Mouse (Mus musculus): ENCODE results near the gene Trp53rka. TPM values are rescaled to one million over a fixed set of nuclear protein-coding genes. Genes with fewer than 3 reads are reported as not detected.

The Trp53rka gene
- total RNA-seq (2015): 6.7 and 9.4 TPM in 2 replicates
- total RNA-seq (2017): 7.6 and 8.6 TPM in 2 replicates

DNA sequence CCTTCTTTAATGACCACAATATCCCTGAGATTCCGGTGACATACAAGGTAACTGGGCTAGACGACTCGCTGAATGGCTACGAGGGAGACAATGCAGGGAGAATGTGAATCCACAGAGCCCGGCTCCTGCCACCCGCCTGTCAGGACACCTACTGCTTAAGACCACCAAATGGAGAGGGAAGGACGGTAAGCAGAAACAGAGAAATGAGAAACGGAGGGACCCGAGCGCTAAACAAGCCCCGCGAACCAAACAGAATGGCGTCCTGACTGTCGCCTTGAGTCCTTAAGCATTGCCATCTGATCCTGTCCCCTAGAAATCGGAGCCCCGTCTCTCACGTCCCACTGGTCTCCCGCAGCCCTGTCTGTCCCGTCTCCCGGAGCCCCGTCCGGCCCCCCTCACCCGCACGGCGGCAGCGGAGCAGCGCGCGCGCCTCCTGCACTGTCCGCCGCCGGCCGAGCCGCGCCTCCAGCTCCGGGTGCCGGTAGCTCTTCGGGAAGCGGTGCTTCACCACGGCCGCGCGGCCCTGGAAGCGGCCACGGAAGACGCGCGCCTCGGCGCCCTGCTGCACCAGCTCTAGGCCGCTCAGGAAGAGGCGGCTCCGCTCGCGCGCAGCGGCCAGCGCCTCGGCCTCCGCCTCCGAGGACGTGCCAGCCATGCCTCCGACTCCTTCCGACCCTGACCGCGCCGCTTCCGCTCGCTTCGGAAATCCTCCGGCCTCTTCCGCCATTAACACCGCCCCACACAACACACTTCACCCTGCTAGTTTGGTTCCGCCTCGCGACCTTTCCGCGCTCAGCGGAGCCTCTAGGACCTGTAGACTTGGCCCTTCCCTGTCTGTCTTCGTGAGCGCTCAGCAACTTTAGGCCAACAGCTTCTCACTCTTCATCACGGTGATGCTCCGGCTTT lies at the start of gene Trp53rka:
Gene Trp53rka (minus strand): TSS at position 677 of the 906 bp plus-strand sequence.
- peak; percentile 95 for ATAC-seq (replicated peaks; ENCODE audit: poor library complexity)

GRCm38 (mm10) chr2:165540975-165541374 lies 47.9 kb upstream of the Trp53rka start:
- no peak for ATAC-seq (replicated peaks; ENCODE audit: poor library complexity)

DNA sequence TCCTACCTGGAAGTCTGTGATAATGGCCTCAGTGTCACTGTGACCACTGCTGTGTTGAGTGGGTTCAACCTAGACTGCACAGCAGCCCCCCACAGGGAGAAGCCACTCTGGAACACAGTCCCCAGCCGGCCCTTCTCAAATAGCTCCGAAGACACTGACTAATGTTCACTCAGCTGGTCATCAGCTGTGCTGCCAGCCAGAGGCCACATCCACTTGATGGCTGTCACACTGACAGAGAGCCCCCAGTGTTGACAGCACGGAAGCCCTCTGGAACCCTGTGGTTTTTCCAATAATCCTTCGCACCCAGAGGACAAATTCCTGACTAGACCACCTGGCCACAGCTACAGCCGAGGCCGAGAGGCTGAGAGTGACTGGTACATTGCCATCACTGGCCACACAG lies 40.7 kb upstream of the Trp53rka start:
- ATAC-seq (replicated peaks; ENCODE audit: poor library complexity): no peak

GRCm38 (mm10) chr2:165529106-165529505 lies 36.0 kb upstream of the Trp53rka start:
- peak; percentile 75 for ATAC-seq (replicated peaks; ENCODE audit: poor library complexity)

- ATAC-seq (replicated peaks; ENCODE audit: poor library complexity): no peak
Measured at GRCm38 (mm10) chr2:165525609-165526008, 32.5 kb upstream of the Trp53rka start.

DNA sequence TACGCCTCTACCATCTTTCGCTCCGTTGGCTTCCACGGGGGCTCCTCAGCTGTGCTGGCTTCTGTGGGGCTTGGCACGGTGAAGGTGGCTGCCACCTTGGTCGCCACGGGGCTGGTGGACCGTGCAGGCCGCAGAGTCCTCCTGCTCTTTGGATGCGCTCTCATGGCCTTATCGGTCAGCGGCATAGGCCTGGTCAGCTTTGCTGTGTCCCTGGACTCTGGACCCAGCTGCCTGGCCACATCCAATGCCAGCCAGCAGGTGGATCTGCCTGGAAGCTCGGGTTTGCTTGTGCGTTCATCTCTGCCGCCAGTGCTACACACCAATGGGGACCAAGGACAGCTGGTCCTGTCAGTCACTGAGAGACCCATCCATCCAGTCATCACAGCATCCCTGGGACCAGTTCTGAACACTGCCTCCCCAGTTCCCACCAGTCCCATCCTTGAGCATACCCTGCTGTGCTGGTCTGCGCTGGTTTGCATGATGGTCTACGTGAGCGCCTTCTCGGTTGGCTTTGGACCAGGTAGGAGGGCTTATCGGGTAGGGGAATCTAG lies 22.1 kb upstream of the Trp53rka start:
- no peak for ATAC-seq (replicated peaks; ENCODE audit: poor library complexity)

DNA sequence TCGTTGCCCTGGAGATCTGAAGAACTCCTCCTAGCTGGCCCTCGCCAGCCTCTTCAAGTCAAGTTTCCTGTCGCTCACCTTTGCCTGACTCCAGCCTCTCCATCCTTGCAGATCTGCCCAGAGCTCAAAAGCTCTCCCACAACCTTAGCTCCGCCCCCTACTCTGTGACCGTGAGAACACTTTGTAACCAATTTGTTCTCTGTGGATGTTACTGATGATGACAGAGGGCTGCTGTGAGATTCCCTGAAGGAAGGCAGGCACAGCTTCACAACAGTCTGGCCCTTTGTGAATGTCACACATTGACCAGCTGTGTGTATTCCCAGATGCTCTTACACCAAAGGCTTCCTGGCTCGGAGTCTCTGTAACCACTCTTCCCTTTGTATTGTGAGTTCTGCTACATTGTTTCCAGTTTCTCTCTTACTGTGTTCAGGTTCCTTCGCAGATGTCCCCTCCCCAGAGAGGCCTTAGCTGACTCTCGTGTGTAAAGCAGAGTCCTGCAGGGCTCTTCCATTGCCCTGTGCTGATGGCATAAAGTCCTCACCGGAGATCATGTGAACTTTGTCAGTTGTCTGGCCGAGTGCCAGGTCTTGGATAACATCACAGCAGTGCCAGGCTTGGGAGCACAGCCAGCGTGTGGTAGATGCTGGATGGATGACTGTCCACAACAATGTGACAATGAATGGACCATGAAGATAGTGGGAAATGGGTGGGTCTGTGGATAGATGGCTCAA lies 19.9 kb upstream of the Trp53rka start:
- ATAC-seq (replicated peaks; ENCODE audit: poor library complexity): no peak

DNA sequence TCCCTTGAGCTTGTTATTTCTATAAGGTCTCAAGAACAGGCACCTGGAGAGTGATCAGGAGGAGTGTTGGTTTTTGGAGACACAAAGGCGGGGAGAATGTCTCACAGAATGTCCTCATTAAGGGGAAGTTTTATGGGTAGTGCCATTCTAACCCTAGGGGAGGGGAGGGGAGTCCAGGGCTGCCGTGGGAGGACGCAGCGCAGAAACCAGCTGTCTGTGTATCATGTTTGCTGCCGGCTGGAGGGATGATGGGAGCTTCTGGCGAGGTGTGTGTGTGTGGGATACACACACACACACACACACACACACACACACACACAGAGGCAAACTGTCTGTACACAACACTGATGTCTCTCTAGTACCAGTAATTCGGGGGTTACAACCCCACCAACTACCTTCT lies 19.3 kb upstream of the Trp53rka start:
- no peak for ATAC-seq (replicated peaks; ENCODE audit: poor library complexity)

DNA sequence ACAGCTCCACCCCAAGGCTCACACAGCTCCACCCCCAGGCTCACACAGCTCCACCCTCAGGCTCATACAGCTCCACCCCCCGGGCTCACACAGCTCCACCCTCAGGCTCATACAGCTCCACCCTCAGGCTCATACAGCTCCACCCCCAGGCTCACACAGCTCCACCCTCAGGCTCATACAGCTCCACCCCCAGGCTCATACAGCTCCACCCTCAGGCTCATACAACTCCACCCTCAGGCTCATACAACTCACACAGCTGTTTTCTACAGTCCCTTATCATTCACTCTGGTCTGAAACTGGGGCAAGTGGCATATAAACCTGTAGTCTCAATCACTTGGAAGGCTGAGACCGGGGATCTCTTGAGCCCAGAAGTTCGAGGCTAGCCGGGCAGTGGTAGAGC lies 18.4 kb upstream of the Trp53rka start:
- peak; percentile 75 for ATAC-seq (replicated peaks; ENCODE audit: poor library complexity)

- ATAC-seq (replicated peaks; ENCODE audit: poor library complexity): peak; percentile 73
Measured at GRCm38 (mm10) chr2:165510914-165511458, 17.9 kb upstream of the Trp53rka start.

DNA sequence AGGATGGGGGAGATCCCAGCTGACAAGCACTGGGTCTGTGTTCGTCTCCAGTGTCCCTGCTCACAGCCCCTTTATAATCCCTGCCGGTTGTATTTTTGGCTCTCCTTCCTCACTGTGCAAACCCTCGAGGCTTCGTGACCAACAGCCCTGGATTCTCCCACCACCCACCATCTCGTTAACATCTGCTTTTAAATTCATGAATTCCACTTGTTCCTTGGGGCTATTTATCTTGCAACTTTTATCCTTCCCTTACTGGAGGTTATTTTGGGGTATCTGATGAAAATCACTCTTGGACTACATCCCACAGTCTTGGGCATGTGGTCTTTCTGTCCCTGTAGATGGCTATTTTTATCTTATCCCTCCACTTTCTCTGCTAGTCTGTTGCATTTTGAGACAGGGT lies 17.3 kb upstream of the Trp53rka start:
- no peak for ATAC-seq (replicated peaks; ENCODE audit: poor library complexity)

DNA sequence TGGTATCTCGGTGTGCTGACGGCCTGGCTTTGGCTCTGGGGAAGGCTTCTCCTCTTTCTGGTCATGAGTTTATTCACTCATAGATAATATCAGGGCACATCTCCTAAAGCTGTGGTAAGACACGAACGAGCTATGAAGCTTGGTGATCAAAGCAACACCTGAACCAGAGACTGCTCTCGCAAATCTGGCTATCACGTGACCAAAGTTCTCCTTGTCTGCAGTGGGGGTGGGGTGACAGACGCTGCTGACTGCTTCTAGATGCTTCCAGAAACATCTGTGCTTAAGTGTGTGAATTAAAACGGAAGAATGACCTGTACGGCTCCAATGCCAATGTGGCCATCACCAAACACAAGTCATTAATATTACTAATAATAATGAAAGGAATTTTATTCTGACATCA lies 16.6 kb upstream of the Trp53rka start:
- no peak for ATAC-seq (replicated peaks; ENCODE audit: poor library complexity)

GRCm38 (mm10) chr2:165503259-165504203 lies 10.4 kb upstream of the Trp53rka start, which contains the start of gene Slc2a10:
Gene Slc2a10 (plus strand): TSS chr2:165503787.
- peak; percentile 50 for ATAC-seq (replicated peaks; ENCODE audit: poor library complexity)

- ATAC-seq (replicated peaks; ENCODE audit: poor library complexity): no peak
Measured at GRCm38 (mm10) chr2:165498816-165499215, 5.7 kb upstream of the Trp53rka start.

DNA sequence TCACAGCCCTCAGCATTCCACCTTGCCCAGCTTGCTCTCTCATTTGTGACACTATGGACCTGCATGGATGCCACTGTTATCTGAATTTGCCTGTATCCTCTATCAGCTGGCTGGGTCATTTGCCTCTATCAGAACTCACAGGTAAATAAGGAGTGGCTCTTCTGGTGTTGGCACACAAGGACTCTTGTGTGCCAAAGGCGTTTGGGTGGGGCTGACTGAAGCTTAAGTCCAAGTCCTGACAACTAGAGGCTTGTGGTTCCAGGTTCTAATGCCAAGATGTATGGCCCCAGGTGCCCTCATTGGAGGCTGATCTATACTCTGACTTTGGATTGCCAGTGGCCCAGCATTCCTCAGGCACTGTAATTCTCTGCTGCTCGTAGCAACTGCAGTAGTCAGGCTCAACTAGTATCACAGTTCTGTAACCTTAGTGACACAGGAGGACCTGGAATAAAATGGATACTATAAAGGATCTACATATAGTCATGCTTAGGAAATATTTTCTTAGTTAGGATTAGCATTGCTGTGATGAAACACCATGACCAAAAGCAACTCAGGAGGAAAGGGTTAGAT lies 4.7 kb upstream of the Trp53rka start:
- no peak for ATAC-seq (replicated peaks; ENCODE audit: poor library complexity)

DNA sequence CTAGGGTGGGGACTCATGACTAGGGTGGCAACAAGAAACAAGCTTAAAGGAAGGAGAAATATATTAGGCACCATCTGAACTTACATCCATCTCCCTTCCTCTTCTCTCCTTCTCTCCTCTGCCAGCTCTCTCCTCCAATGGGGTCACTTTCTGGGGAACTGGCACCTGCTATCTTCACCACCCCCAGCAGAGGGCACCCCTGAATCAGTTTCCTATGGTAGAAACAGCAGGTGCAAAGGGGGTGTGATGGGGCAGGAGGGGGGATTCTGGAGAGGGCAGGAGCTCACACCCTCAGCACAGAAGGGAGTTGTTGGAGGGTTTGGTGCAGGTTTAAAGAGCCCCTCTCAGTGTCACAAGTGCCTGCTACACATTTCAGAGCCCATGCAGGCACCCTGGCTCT lies 3.1 kb upstream of the Trp53rka start:
- peak; percentile 67 for ATAC-seq (replicated peaks; ENCODE audit: poor library complexity)

- ATAC-seq (replicated peaks; ENCODE audit: poor library complexity): no peak
Measured at GRCm38 (mm10) chr2:165494495-165494894, 1.4 kb upstream of the Trp53rka start.

GRCm38 (mm10) chr2:165493587-165494210 lies 575 bp upstream of the Trp53rka start:
- peak; percentile 13; the same call in 1 of the 2 replicates for ATAC-seq (replicated peaks; ENCODE audit: poor library complexity)

DNA sequence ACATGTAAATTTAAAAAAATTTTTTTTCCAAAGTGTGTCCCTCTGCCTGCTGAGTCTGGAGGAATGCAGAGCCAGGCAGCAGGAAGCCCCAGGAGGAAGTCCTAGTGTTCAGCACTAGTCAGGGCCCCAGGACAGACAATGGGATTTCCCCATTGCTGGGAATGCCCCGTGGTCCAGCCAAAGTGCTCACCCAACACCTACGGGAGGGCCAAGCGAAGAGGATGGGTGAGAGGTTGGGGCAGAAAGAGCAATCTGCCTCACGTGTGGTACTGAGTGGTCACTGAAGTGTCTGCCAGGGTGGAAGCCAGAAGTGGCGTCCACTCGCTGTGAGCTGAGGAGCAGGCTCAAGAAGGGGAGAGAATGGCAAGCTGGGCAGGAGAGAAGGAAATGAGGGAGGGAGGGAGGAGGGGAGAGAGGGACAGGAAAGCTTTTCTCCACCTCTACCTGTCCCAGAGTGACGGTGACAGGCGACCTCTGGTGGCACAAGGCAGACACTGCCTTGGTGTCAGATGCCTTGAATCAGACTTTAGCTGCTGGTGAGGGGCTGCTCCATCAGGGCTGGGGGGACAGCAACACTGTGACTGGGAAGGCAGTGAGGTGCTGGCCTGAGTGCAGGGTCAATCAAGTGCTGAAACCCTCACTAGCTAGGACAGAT lies 6.1 kb downstream of the Trp53rka start:
- ATAC-seq (replicated peaks; ENCODE audit: poor library complexity): peak; percentile 86

All from megakaryocyte progenitor cell, adult 5-6 weeks (primary cell).